Mouse (Mus musculus) adrenal gland, postnatal 14 days (tissue): ENCODE measurements around the gene Efcab8. TPM values are rescaled to one million over a fixed set of nuclear protein-coding genes. Genes with fewer than 3 reads are reported as not detected.
"Not testable (repeated sequence)": the region's sequence is repeated elsewhere in the genome, so short reads cannot be mapped to it uniquely, and the experiment has no call there.

Source experiments
- DNase-seq: peaks from one replicate; pipeline ENCODE4 v3.0.0; 2021; ENCODE audit warnings: mixed read lengths
- total RNA-seq: library from RNA; stranded (reverse); gene quantifications from 2 replicates; pipeline ENCODE4 v1.2.3, GENCODE M21; 2021

Efcab8 gene
- total RNA-seq, 1 experiment from 2014 or later: not detected

- DNase-seq: peak; percentile 29
Observed at GRCm38 (mm10) chr2:153824593-153824992, 44.9 kb downstream of the Efcab8 start.

- DNase-seq: not testable (repeated sequence)
Observed at GRCm38 (mm10) chr2:153825900-153826299, 46.2 kb downstream of the Efcab8 start.

- no peak for DNase-seq
Observed at GRCm38 (mm10) chr2:153827171-153827830, 47.6 kb downstream of the Efcab8 start.

- no peak for DNase-seq
Observed at GRCm38 (mm10) chr2:153828704-153829103, 49.0 kb downstream of the Efcab8 start.

GRCm38 (mm10) chr2:153833291-153833690 is 53.6 kb downstream of the Efcab8 start:
- peak; percentile 39 for DNase-seq

- DNase-seq: no peak
Observed at GRCm38 (mm10) chr2:153842854-153843253, 63.1 kb downstream of the Efcab8 start.

- no peak for DNase-seq
Observed at GRCm38 (mm10) chr2:153848389-153848788, 68.7 kb downstream of the Efcab8 start.

- DNase-seq: peak; percentile 42
Observed at GRCm38 (mm10) chr2:153850351-153851029, 70.8 kb downstream of the Efcab8 start.

GRCm38 (mm10) chr2:153851030-153851360 is 71.3 kb downstream of the Efcab8 start:
- peak; percentile 81 for DNase-seq

GRCm38 (mm10) chr2:153853544-153853943 is 73.8 kb downstream of the Efcab8 start:
- no peak for DNase-seq

GRCm38 (mm10) chr2:153859581-153859980 is 79.8 kb downstream of the Efcab8 start:
- no peak for DNase-seq

GRCm38 (mm10) chr2:153860315-153860714 is 80.6 kb downstream of the Efcab8 start:
- no peak for DNase-seq

GRCm38 (mm10) chr2:153860715-153861114 is 81.0 kb downstream of the Efcab8 start:
- no peak for DNase-seq

GRCm38 (mm10) chr2:153861960-153862359 is 82.2 kb downstream of the Efcab8 start:
- no peak for DNase-seq

- DNase-seq: no peak
Observed at GRCm38 (mm10) chr2:153870984-153871383, 91.3 kb downstream of the Efcab8 start, which contains the start of gene Sun5. TSS of gene Sun5 (minus strand) at chr2:153871084.

GRCm38 (mm10) chr2:153874745-153875144 is 95.0 kb downstream of the Efcab8 start, which contains the start of gene Bpifb2:
TSS of gene Bpifb2 (plus strand) at chr2:153875045.
- DNase-seq: no peak

Other genes starting within 250 kb of the Efcab8 start
- gene Nol4l, start 250.0 kb upstream of the Efcab8 start, total RNA-seq: 15.6 and 16.0 TPM in 2 replicates
- gene Commd7, start 147.2 kb upstream of the Efcab8 start, total RNA-seq: 27.7 and 33.6 TPM in 2 replicates
- gene Dnmt3b, start 130.5 kb upstream of the Efcab8 start, total RNA-seq: 2.8 and 5.1 TPM in 2 replicates
- not detected in 2 replicates for gene Dnmt3c, start 83.3 kb upstream of the Efcab8 start, total RNA-seq
- 99.4 and 105 TPM in 2 replicates for gene Mapre1, start 38.7 kb upstream of the Efcab8 start, total RNA-seq
- not detected in 2 replicates for gene Sun5, start 91.2 kb downstream of the Efcab8 start, total RNA-seq
- gene Bpifb2, start 95.1 kb downstream of the Efcab8 start, total RNA-seq: not detected in 2 replicates
- 2.2 and 2.8 TPM in 2 replicates for gene Bpifb6, start 120.5 kb downstream of the Efcab8 start, total RNA-seq
- not detected in 2 replicates for gene Bpifb3, start 138.3 kb downstream of the Efcab8 start, total RNA-seq
- gene Bpifb4, start 158.3 kb downstream of the Efcab8 start, total RNA-seq: not detected in 2 replicates
- not detected in 2 replicates for gene Bpifa6, start 195.0 kb downstream of the Efcab8 start, total RNA-seq
- gene Bpifa2, start 228.3 kb downstream of the Efcab8 start, total RNA-seq: 0.41 and 0.70 TPM in 2 replicates